Mouse (Mus musculus) heart, embryonic 11.5 days (tissue): ENCODE data around the gene Dnajc15. TPM values are rescaled to one million over a fixed set of nuclear protein-coding genes. Genes with fewer than 3 reads are reported as not detected.

ENCODE experiments used
- ATAC-seq: fragments of 200-750 bp; cut with Nextera tagmentation; replicated peaks from 2 replicates; pipeline ENCODE4 v1.8.0; 2017; ENCODE audit warnings: moderate library complexity; ENCODE audit not compliant: insufficient number of reproducible peaks, low FRiP score, low TSS enrichment
- H3K27ac ChIP-seq: fragments of 300-500 bp; sonication (generic); 2 replicates; pipeline ENCODE4 v1.5.1; 2014; ENCODE audit warnings: mild to moderate bottlenecking, low read depth, low read length
- H3K27me3 ChIP-seq: fragments of 300-500 bp; sonication (generic); 2 replicates; pipeline ENCODE4 v1.6.1; 2014; ENCODE audit warnings: mild to moderate bottlenecking, low read length, mixed read lengths; ENCODE audit not compliant: control insufficient read depth, insufficient read depth
- H3K36me3 ChIP-seq: fragments of 300-500 bp; sonication (generic); 2 replicates; pipeline ENCODE4 v1.6.1; 2014; ENCODE audit warnings: mild to moderate bottlenecking, low read length, moderate library complexity, mixed read lengths; ENCODE audit not compliant: control insufficient read depth, insufficient read depth
- H3K4me1 ChIP-seq: fragments of 300-500 bp; sonication (generic); 2 replicates; pipeline ENCODE4 v1.6.1; 2014; ENCODE audit warnings: low read length; ENCODE audit not compliant: control insufficient read depth, insufficient read depth
- H3K4me2 ChIP-seq: fragments of 300-500 bp; sonication (generic); 2 replicates; pipeline ENCODE4 v1.6.1; 2014; ENCODE audit warnings: mild to moderate bottlenecking, moderate library complexity
- H3K4me3 ChIP-seq: fragments of 300-500 bp; sonication (generic); 2 replicates; pipeline ENCODE4 v1.5.1; 2014; ENCODE audit warnings: low read depth, low read length
- H3K9ac ChIP-seq: fragments of 300-500 bp; sonication (generic); 2 replicates; pipeline ENCODE4 v1.6.1; 2014; ENCODE audit warnings: mild to moderate bottlenecking, low read depth, low read length, moderate library complexity
- H3K9me3 ChIP-seq: fragments of 300-500 bp; sonication (generic); replicated peaks from 2 replicates; pipeline ENCODE4 v1.6.1; 2016; ENCODE audit warnings: low read length; ENCODE audit not compliant: control insufficient read depth
- WGBS: fragments of 180-500 bp; shearing (Covaris S2); extraction: QIAGEN DNeasy Blood & Tissue Kit; methylation state at CpG from one replicate; pipeline ENCODE4 v1.1.7; 2014; ENCODE audit not compliant: insufficient replicate concordance; 5-methylcytosine and 5-hydroxymethylcytosine counted together
- polyA plus RNA-seq: library from polyadenylated mRNA; unstranded; fragments of >200 nt; fragmentation: Nextera tagmentation; extraction: Ambion mirVana; gene quantifications from 2 replicates; pipeline ENCODE4 v1.2.1, GENCODE M21; 2014

Dnajc15 gene
- polyA plus RNA-seq, 1 experiment from 2014 or later, result 146 TPM

GRCm38 (mm10) chr14:77870926-77871325 is 4.0 kb downstream of the Dnajc15 start:
- no peaks in the 10 kb centered on the region for H3K27me3 ChIP-seq
- 83% methylated on average over 3 of the region's 3 CpGs for WGBS
- no peaks in the 10 kb centered on the region; the same call in 1 of the 2 replicates for H3K4me1 ChIP-seq
- no peak overlapping the region for H3K27ac ChIP-seq
- no peak overlapping the region for H3K4me2 ChIP-seq
- H3K4me3 ChIP-seq, result no peak overlapping the region
- ATAC-seq, result no peak
- H3K36me3 ChIP-seq, result no peaks in the 10 kb centered on the region
- H3K9me3 ChIP-seq, result no peaks in the 10 kb centered on the region
- H3K9ac ChIP-seq, result no peak overlapping the region

GRCm38 (mm10) chr14:77867601-77868000 is 7.3 kb downstream of the Dnajc15 start:
- no peak for ATAC-seq
- 89% methylated on average over 5 of the region's 5 CpGs for WGBS
- Histone ChIP-seq H3K36me3 (no peaks in the 10 kb centered on the region), H3K4me2 (no peak overlapping the region), H3K27me3 (no peaks in the 10 kb centered on the region), H3K4me3 (no peak overlapping the region), H3K4me1 (peaks cover 3% of the 10 kb centered on the region; the same call in 1 of the 2 replicates), H3K27ac (no peak overlapping the region), H3K9ac (no peak overlapping the region), H3K9me3 (no peaks in the 10 kb centered on the region)

DNA sequence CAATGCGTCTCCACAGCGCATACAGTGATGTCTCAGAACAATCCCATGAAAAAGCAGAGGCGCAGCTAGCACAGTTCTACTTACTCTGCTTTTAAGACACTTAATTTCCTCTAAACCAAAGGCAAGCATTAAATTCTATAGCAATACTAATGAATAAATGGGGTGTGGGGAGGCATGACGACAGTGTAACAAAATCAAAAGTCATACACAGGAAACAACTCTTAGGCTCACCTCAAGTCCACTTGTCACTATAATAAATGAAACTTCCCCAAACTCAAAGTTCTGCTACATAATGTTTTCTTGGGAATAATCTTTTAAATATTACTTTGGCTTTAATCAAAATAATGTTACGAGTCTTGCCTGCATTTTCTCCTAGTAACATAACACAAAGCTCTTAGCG is 10.4 kb downstream of the Dnajc15 start:
- Histone ChIP-seq H3K27me3 (no peaks in the 10 kb centered on the region), H3K36me3 (no peaks in the 10 kb centered on the region), H3K4me3 (no peak overlapping the region), H3K4me1 (peaks cover 8% of the 10 kb centered on the region; the same call in 1 of the 2 replicates), H3K27ac (no peak overlapping the region), H3K4me2 (no peak overlapping the region), H3K9ac (no peak overlapping the region), H3K9me3 (no peaks in the 10 kb centered on the region)
- no peak for ATAC-seq
- WGBS, result 89% methylated on average over 6 of the region's 6 CpGs

GRCm38 (mm10) chr14:77864051-77864450 is 10.9 kb downstream of the Dnajc15 start:
- WGBS, result 68% methylated on average over 3 of the region's 3 CpGs
- no peak overlapping the region for H3K9ac ChIP-seq
- no peak overlapping the region for H3K4me3 ChIP-seq
- no peak for ATAC-seq
- H3K9me3 ChIP-seq, result no peaks in the 10 kb centered on the region
- peaks cover 8% of the 10 kb centered on the region; the same call in 1 of the 2 replicates for H3K4me1 ChIP-seq
- no peaks in the 10 kb centered on the region for H3K36me3 ChIP-seq
- H3K4me2 ChIP-seq, result no peak overlapping the region
- H3K27ac ChIP-seq, result no peak overlapping the region
- no peaks in the 10 kb centered on the region for H3K27me3 ChIP-seq

DNA sequence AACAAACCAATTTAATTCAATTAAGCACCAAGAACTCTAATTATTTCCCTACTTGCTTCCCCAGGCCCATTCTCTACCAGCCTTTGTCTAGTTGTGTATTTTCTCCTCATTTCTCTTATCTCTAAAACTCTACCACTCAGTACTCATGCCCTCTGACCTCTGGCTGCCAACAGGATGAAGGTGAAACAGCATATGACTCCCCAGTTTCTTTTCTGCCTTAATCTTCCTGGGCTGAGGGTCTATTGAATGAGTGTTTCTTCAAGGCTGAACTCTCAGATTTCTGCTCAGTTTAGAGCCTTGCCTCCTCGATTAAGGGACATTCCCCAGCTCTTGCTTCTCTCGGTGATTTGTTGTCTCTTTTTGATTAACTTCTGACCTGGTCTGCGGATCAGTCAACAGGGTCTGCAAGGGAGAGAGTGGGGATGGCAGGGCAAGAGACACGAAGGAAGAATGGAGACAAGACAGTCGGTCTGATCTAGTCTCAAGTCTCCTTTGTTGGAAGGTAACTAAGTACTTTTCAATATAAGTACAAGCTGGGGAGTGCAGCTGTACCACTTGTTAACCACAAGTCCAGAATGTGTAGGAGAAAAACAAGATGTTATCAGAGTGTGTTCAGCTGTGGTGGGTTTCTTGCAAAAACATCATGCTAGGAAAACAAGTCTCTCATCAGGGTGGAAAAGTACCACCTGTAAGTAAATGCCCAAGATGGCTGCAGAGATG is 13.9 kb downstream of the Dnajc15 start:
- no peaks in the 10 kb centered on the region for H3K9me3 ChIP-seq
- no peak overlapping the region for H3K4me2 ChIP-seq
- ATAC-seq, result no peak
- no peak overlapping the region for H3K4me3 ChIP-seq
- H3K36me3 ChIP-seq, result no peaks in the 10 kb centered on the region
- H3K9ac ChIP-seq, result no peak overlapping the region
- WGBS, result 55% methylated on average over 5 of the region's 5 CpGs
- peaks cover 8% of the 10 kb centered on the region; the same call in 1 of the 2 replicates for H3K4me1 ChIP-seq
- H3K27me3 ChIP-seq, result no peaks in the 10 kb centered on the region
- no peak overlapping the region for H3K27ac ChIP-seq

DNA sequence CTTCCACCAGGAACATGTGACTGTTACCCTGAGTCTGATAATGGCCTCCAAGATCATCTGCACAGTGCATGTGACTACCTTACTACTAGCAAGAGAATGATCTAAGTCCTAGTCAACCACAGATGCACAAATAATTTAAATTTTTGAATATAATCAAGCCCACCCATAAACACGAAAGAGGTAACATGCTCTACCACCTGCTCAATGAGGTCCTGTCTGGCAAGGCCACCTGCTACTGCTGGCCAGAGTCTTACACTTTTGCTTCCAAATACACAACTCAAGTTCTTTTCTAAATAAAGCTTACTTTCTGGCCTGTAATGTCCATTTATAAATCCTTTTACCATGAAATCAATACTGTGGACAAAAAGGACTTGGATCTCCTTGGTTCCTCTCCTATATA is 15.0 kb downstream of the Dnajc15 start:
- H3K4me3 ChIP-seq, result no peak overlapping the region
- no peak overlapping the region for H3K27ac ChIP-seq

DNA sequence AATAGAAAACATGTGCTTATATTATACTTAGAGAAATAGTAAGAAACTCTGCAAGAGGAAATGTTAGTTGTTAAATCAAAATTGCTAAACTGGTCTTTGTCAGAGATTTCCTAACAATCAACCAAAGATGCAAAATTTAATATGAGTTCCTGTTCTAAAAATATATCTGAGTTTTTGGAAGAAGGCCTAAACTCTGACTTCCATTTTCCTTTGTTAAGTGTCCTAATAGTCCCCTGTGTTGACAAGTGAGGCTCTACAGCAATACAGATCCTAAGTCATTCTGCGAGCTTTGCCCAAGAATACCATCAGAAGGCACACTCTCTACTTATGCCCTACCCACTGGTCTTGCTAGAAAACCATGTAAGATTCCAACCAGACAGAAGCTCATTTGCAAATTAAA is 21.0 kb downstream of the Dnajc15 start:
- H3K4me2 ChIP-seq, result no peak overlapping the region
- peaks cover 3% of the 10 kb centered on the region; the same call in 1 of the 2 replicates for H3K36me3 ChIP-seq
- no peak overlapping the region for H3K4me3 ChIP-seq
- 0 out of 2 replicates have a peak, but pooled peaks cover 5% of the 10 kb centered on the region for H3K4me1 ChIP-seq
- no peaks in the 10 kb centered on the region for H3K27me3 ChIP-seq
- 77% methylated on average over 1 of the region's 1 CpGs for WGBS
- no peak overlapping the region for H3K27ac ChIP-seq
- no peaks in the 10 kb centered on the region for H3K9me3 ChIP-seq
- no peak overlapping the region for H3K9ac ChIP-seq
- ATAC-seq, result no peak

More for the DNA sequence above, 15.0 kb downstream of the Dnajc15 start:
- Histone ChIP-seq H3K4me1 (0 out of 2 replicates have a peak, but pooled peaks cover 5% of the 10 kb centered on the region), H3K9me3 (no peaks in the 10 kb centered on the region), H3K27me3 (no peaks in the 10 kb centered on the region), H3K4me2 (no peak overlapping the region), H3K9ac (no peak overlapping the region), H3K36me3 (peaks cover 3% of the 10 kb centered on the region; the same call in 1 of the 2 replicates)
- no peak for ATAC-seq
- WGBS, result 89% methylated on average over 1 of the region's 1 CpGs

DNA sequence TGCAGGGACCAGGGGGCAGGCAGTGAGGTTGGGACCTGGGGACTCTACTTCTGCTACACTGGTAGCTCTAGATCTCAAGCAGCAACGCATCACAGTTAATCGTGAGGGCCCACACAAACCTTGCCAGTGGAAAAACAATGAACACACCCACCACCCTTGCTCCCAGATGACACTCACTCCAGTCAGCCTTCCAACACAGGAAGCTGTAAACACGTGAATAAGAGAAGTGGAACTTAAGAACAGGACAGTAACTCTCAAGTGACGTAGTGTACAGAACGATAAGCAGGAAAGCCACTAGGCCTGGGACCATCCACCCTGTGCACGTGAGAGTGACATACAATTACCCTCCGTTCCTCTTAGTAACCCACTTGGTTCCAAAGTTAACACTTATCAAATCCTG is 25.1 kb downstream of the Dnajc15 start:
- H3K27me3 ChIP-seq, result no peaks in the 10 kb centered on the region
- H3K36me3 ChIP-seq, result no peaks in the 10 kb centered on the region
- no peak for ATAC-seq
- 69% methylated on average over 7 of the region's 7 CpGs for WGBS
- H3K4me2 ChIP-seq, result no peak overlapping the region
- H3K4me1 ChIP-seq, result 0 out of 2 replicates have a peak, but pooled peaks cover 5% of the 10 kb centered on the region
- no peaks in the 10 kb centered on the region for H3K9me3 ChIP-seq
- H3K4me3 ChIP-seq, result no peak overlapping the region
- H3K9ac ChIP-seq, result no peak overlapping the region
- no peak overlapping the region for H3K27ac ChIP-seq

- Histone ChIP-seq H3K9me3 (no peaks in the 10 kb centered on the region), H3K4me2 (no peak overlapping the region), H3K4me1 (0 out of 2 replicates have a peak, but pooled peaks cover 5% of the 10 kb centered on the region), H3K4me3 (no peak overlapping the region), H3K27ac (no peak overlapping the region), H3K9ac (no peak overlapping the region), H3K27me3 (no peaks in the 10 kb centered on the region), H3K36me3 (no peaks in the 10 kb centered on the region)
- ATAC-seq, result no peak
- 96% methylated on average over 1 of the region's 1 CpGs for WGBS
These were observed 26.6 kb downstream of the Dnajc15 start for GRCm38 (mm10) chr14:77848349-77848748.
